Mouse (Mus musculus) spleen, adult 2 months (tissue): ENCODE measurements around the gene Adamts16.

Experiments
- CTCF ChIP-seq: fragments of 200-500 bp; IDR thresholded peaks from 2 replicates; pipeline ENCODE4 v1.5.1; 2011; ENCODE audit warnings: mild to moderate bottlenecking, inconsistent platforms; ENCODE audit not compliant: insufficient read depth, insufficient read length, insufficient replicate concordance; ENCODE audit errors: extremely low read depth
- POLR2A ChIP-seq: fragments of 200-500 bp; IDR thresholded peaks from 2 replicates; pipeline ENCODE4 v1.6.1; 2011; ENCODE audit warnings: low read depth, low read length, inconsistent platforms

DNA sequence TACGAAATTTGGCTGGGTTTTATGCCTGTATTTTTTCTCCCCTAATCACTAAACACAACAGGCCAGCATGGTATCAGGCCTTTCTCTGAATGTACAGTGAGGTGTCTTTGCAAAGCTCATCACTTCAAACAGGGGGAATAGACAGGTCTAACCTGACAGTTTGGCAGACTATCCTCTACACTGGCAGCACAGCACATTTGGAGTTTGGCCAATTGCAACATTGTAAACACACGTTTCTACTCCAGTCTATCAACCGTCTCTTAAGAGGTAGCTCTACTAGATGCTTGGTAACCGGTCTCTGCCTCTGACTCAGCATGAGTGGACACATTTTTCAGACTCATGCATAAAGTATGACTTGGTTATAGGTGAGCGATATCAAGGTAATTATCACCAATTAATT, 4.0 kb downstream of the Adamts16 start:
- TF ChIP-seq CTCF (no peak), POLR2A (no peak)
